Comparison of ENCODE assay signal across 9 mouse cellular contexts in genomic region chr6:114891272-114891671, GRCm38 (mm10).
DNase-seq lines count a peak whose midpoint lies in the region; ATAC-seq lines count a peak whose summit lies in the region.
"Had no signal": no experiment of that assay in that cellular context is flagged by ENCODE, and none has a peak within 500 bp of the region (broad histone marks: within the 10 kb centered on the region; RNA-seq: fewer than 3 reads in every experiment).

No protein-coding gene starts in this region.

- no peaks in the 10 kb centered on the region for H3K27me3 ChIP-seq in intestine, embryonic 16.5 days (replicated peaks; ENCODE audit: control insufficient read depth, insufficient read depth, low read length)
- no peaks in the 10 kb centered on the region for H3K27me3 ChIP-seq in intestine, embryonic 15.5 days (replicated peaks)
- no peaks in the 10 kb centered on the region for H3K27me3 ChIP-seq in midbrain, embryonic 13.5 days
- no peaks in the 10 kb centered on the region for H3K27me3 ChIP-seq in midbrain, embryonic 16.5 days (ENCODE audit: control insufficient read depth, insufficient read depth, low read depth, low read length)
- no peaks in the 10 kb centered on the region for H3K27me3 ChIP-seq in hindbrain, embryonic 14.5 days (ENCODE audit: control insufficient read depth, insufficient read depth, low read length)
- H3K27me3 ChIP-seq in stomach, embryonic 16.5 days (ENCODE audit: control insufficient read depth, insufficient read depth, low read length) = no peaks in the 10 kb centered on the region

- H3K4me3 ChIP-seq in intestine, embryonic 16.5 days (ENCODE audit: low read length) = no peak overlapping the region
- H3K4me3 ChIP-seq in intestine, embryonic 15.5 days (replicated peaks) = no peak overlapping the region
- no peak overlapping the region for H3K4me3 ChIP-seq in midbrain, embryonic 13.5 days (replicated peaks)
- no peak overlapping the region for H3K4me3 ChIP-seq in midbrain, embryonic 16.5 days (ENCODE audit: low read depth, low read length)
- H3K4me3 ChIP-seq in hindbrain, embryonic 14.5 days (replicated peaks; ENCODE audit: low read length) = no peak overlapping the region
- H3K4me3 ChIP-seq in stomach, embryonic 16.5 days (replicated peaks; ENCODE audit: low read length) = no peak overlapping the region

- WGBS in intestine, embryonic 16.5 days = 90% methylated on average over 12 of the region's 12 CpGs
- 92% methylated on average over 12 of the region's 12 CpGs for WGBS in intestine, embryonic 15.5 days
- 86% methylated on average over 12 of the region's 12 CpGs for WGBS in midbrain, embryonic 13.5 days
- 87% methylated on average over 12 of the region's 12 CpGs for WGBS in midbrain, embryonic 16.5 days
- 88% methylated on average over 12 of the region's 12 CpGs for WGBS in hindbrain, embryonic 14.5 days
- WGBS in stomach, embryonic 16.5 days = 94% methylated on average over 12 of the region's 12 CpGs

- ATAC-seq in intestine, embryonic 16.5 days = no peak
- ATAC-seq in intestine, embryonic 15.5 days = no peak
- ATAC-seq in midbrain, embryonic 13.5 days = no peak
- ATAC-seq in midbrain, embryonic 16.5 days = no peak
- ATAC-seq in hindbrain, embryonic 14.5 days (ENCODE audit: low FRiP score) = no peak
- no peak for ATAC-seq in stomach, embryonic 16.5 days (ENCODE audit: insufficient read depth, low FRiP score)
- ATAC-seq: inflammation-experienced regulatory T-cells, adult 6 months had no signal

- H3K9me3 ChIP-seq in intestine, embryonic 16.5 days (ENCODE audit: control insufficient read depth, low read length) = no peaks in the 10 kb centered on the region
- H3K9me3 ChIP-seq in intestine, embryonic 15.5 days = no peaks in the 10 kb centered on the region
- H3K9me3 ChIP-seq in midbrain, embryonic 13.5 days = no peaks in the 10 kb centered on the region
- no peaks in the 10 kb centered on the region for H3K9me3 ChIP-seq in midbrain, embryonic 16.5 days (replicated peaks; ENCODE audit: control insufficient read depth, low read length, poor library complexity, severe bottlenecking)
- H3K9me3 ChIP-seq in hindbrain, embryonic 14.5 days (ENCODE audit: control insufficient read depth, low read length) = no peaks in the 10 kb centered on the region
- H3K9me3 ChIP-seq in stomach, embryonic 16.5 days (replicated peaks; ENCODE audit: control insufficient read depth, low read length) = no peaks in the 10 kb centered on the region

- H3K36me3 ChIP-seq in intestine, embryonic 16.5 days (ENCODE audit: control insufficient read depth, insufficient read depth, low read length) = peaks cover 3% of the 10 kb centered on the region; the same call in 1 of the 2 replicates
- peaks cover under 1% of the 10 kb centered on the region; the same call in 1 of the 2 replicates for H3K36me3 ChIP-seq in intestine, embryonic 15.5 days
- peaks cover 6% of the 10 kb centered on the region for H3K36me3 ChIP-seq in midbrain, embryonic 13.5 days
- no peaks in the 10 kb centered on the region for H3K36me3 ChIP-seq in midbrain, embryonic 16.5 days (ENCODE audit: control insufficient read depth, insufficient read depth, low read length)
- H3K36me3 ChIP-seq in hindbrain, embryonic 14.5 days (replicated peaks; ENCODE audit: control insufficient read depth, insufficient read depth) = no peaks in the 10 kb centered on the region
- H3K36me3 ChIP-seq in stomach, embryonic 16.5 days (ENCODE audit: control insufficient read depth, insufficient read depth, low read length) = no peaks in the 10 kb centered on the region; the same call in 1 of the 2 replicates

- H3K4me1 ChIP-seq in intestine, embryonic 16.5 days (ENCODE audit: control insufficient read depth, insufficient read depth, low read length) = peaks cover 62% of the 10 kb centered on the region
- peaks cover 65% of the 10 kb centered on the region for H3K4me1 ChIP-seq in intestine, embryonic 15.5 days (replicated peaks)
- H3K4me1 ChIP-seq in midbrain, embryonic 13.5 days (replicated peaks) = peaks cover 78% of the 10 kb centered on the region
- peaks cover 46% of the 10 kb centered on the region for H3K4me1 ChIP-seq in midbrain, embryonic 16.5 days (ENCODE audit: control insufficient read depth, insufficient read depth, low read length)
- peaks cover 54% of the 10 kb centered on the region for H3K4me1 ChIP-seq in hindbrain, embryonic 14.5 days (replicated peaks; ENCODE audit: control insufficient read depth, insufficient read depth, low read length)
- peaks cover 75% of the 10 kb centered on the region for H3K4me1 ChIP-seq in stomach, embryonic 16.5 days (ENCODE audit: control insufficient read depth, insufficient read depth, low read length)

- no peak for DNase-seq in hindbrain, embryonic 14.5 days (ENCODE audit: low spot score)
- no peak for DNase-seq in c-Kit-positive CD71-positive TER-119-positive erythroid progenitor cells, embryonic 14.5 days (ENCODE audit: low spot score)
- DNase-seq in thymus, postnatal 4 days = no peak

- H3K4me2 ChIP-seq in intestine, embryonic 16.5 days (ENCODE audit: low read depth, low read length) = no peak overlapping the region
- no peak overlapping the region; the same call in 1 of the 2 replicates for H3K4me2 ChIP-seq in intestine, embryonic 15.5 days (replicated peaks)
- no peak overlapping the region for H3K4me2 ChIP-seq in midbrain, embryonic 13.5 days (replicated peaks)
- H3K4me2 ChIP-seq in midbrain, embryonic 16.5 days (ENCODE audit: low read length) = no peak overlapping the region
- H3K4me2 ChIP-seq in hindbrain, embryonic 14.5 days (replicated peaks) = no peak overlapping the region
- no peak overlapping the region for H3K4me2 ChIP-seq in stomach, embryonic 16.5 days (ENCODE audit: low read depth, low read length)

- H3K9ac ChIP-seq in intestine, embryonic 16.5 days (ENCODE audit: low read depth, low read length) = 0 out of 2 replicates have a peak overlapping the region, but pooled peaks have one; percentile 36
- H3K9ac ChIP-seq in intestine, embryonic 15.5 days = no peak overlapping the region
- H3K9ac ChIP-seq in midbrain, embryonic 13.5 days (replicated peaks) = no peak overlapping the region
- H3K9ac ChIP-seq in midbrain, embryonic 16.5 days (ENCODE audit: low read depth, low read length) = no peak overlapping the region
- H3K9ac ChIP-seq in hindbrain, embryonic 14.5 days = no peak overlapping the region
- H3K9ac ChIP-seq in stomach, embryonic 16.5 days (ENCODE audit: low read length) = peak overlapping the region; percentile 17; the same call in 1 of the 2 replicates

- H3K27ac ChIP-seq in intestine, embryonic 16.5 days (ENCODE audit: low read length) = no peak overlapping the region
- no peak overlapping the region for H3K27ac ChIP-seq in intestine, embryonic 15.5 days
- 0 out of 2 replicates have a peak overlapping the region, but pooled peaks have one; percentile 45 for H3K27ac ChIP-seq in midbrain, embryonic 13.5 days
- no peak overlapping the region; the same call in 1 of the 2 replicates for H3K27ac ChIP-seq in midbrain, embryonic 16.5 days (ENCODE audit: low read length)
- H3K27ac ChIP-seq in hindbrain, embryonic 14.5 days = peak overlapping the region; percentile 49
- H3K27ac ChIP-seq in stomach, embryonic 16.5 days (ENCODE audit: low read length) = peak overlapping the region; percentile 45

Comparison
In these comparisons a context has a peak if more than half of its experiments do, and no peak if none do; other contexts are left out.
1. H3K27ac ChIP-seq: peak in midbrain, embryonic 13.5 days (single experiment), hindbrain, embryonic 14.5 days (single experiment) and stomach, embryonic 16.5 days (single experiment); none in intestine, embryonic 16.5 days (single experiment), intestine, embryonic 15.5 days (single experiment) and midbrain, embryonic 16.5 days (single experiment).
2. H3K9ac ChIP-seq: peak in intestine, embryonic 16.5 days (single experiment) and stomach, embryonic 16.5 days (single experiment); none in intestine, embryonic 15.5 days (single experiment), midbrain, embryonic 13.5 days (single experiment), midbrain, embryonic 16.5 days (single experiment) and hindbrain, embryonic 14.5 days (single experiment).